Mouse (Mus musculus): ENCODE results near the gene Ctsf. TPM values are rescaled to one million over a fixed set of nuclear protein-coding genes. Genes with fewer than 3 reads are reported as not detected.

Ctsf gene
- 112 TPM for polyA plus RNA-seq (2014; fragmentation: Illumina TruSeq; extraction: RNeasy Lipid Tissue Mini Kit (QIAGEN cat#74804); ENCODE audit: low read depth, low replicate concordance)

DNA sequence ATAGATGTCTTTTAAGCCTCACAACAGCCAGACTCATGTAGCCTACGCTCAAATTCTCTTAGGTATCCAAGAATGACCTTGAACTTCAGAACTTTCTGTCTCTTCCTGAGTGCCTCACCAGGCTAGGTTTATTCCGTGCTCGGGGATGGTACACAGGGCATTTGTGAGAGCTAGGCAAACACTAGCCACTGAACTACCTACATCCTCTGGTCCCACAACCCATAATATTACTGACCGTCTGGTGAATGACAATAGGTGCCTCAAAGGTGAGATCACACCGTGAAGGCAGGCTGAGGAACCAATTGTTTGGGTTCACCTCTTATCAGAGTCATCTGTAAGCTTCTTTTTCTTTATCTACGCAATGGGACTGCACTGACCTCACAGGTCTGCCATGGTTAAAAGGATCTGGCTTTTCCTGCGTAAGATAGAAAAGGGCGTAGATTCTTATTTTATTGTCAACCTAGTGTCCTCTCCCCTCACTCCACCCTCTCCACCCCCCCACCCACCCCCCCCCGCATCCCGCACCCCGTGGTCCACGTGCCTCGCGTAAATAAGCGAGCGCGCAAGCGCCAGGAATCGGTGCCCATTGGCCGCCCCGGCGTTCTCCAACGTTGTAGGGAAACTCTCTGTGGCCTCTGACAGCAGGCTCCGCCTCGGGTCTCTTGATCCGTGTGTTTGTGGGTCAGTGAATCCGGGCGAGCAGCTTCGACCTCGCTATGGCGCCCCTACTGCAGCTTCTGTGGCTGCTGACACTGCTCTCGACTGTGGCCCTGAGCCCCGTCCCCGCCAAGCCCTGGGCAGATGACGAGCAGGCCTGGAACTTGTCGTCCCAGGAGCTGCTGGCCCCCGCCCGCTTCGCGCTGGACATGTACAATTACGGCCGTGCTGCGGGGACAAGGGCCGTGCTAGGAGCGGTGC lies at the start of gene Ctsf:
Gene Ctsf (plus strand): TSS at position 579 of the 918 bp plus-strand sequence.

DNA sequence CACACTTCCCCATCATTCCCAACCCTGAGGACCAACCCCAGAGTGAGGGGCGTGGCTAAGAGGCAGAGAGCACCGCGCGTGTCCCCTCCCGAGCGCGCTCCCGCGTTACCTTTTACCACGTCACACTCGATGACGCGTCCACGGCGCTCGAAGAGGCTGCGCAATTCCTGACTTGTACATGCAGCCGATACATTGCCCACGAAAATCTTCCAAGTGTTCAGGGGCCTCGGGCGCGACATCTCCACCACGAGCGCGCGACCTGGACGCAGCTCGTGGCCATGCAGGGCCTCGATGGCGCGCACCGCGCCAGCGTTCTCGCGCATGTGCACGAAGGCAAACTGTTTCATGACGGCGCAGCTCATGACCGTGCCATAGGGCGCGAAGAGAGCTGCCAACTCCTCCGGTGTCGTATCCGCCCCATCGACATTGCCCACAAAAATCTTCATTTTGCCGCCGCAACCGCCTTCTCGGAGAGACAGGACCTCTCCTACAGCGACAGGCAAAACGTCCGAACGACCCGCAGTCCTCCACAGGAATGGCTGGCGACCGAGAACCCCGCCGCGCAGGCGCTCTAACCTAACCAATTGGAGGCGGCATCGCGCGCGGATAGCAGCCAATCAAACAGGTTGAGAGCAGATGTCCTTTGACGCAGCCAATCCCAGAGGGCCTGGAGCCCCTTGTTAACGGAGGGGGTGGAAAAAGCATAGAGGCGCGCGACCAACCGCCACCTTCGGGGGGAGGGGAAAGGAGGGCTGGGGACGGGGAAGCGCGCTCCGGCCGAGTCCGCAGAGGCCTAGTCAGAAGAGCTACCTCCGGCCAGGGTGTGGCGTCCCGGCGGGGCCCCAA lies 43.6 kb upstream of the Ctsf start, which contains the start of the genes Gm21992 and Rbm14:
Gene Gm21992 (minus strand): TSS at position 550 of the 846 bp plus-strand sequence.
Gene Rbm14 (minus strand): TSS at position 572 of the 846 bp plus-strand sequence.

DNA sequence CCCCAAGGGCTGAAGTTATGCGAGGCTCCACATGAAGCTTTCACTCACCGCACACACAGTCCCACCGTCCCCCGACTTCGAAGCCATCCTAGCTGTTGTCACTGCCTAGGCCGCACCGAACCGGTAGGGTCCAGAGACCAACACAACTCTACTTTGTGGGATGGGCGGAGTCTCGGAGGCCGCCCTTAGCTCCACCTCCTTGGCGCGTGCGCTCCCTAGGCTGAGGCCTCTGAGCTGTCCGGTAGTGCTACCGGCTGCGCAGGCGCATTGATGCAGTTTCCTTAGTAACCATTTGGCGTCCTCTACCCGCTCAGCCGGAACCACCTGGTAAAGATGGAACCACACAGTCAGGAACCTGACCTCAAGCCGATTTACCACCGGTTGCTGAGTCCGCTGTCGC lies 15.8 kb upstream of the Ctsf start, which contains the start of the genes Ccs and Ccdc87:
Gene Ccs (minus strand): TSS at position 184 of the 400 bp plus-strand sequence.
Gene Ccdc87 (plus strand): TSS at position 218 of the 400 bp plus-strand sequence.

DNA sequence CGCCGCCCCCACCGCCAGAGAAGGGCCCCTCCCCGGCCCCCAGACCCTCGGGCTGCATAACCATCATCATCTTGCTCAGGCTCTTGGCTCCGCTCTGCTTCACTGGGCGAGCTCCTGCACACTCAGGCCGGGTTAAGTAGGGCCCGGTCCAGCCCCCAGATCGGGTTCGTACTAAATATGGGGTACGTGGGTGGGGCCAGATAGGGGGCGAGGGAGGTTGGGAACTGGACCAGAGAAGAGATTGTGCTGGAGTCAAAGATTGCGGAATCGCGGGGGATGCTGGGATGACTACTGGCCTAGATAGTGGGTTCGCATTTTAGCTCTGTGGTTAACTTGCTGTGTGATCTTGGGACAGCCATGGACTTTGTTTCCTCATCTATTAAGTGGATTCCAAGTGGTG lies 22.9 kb downstream of the Ctsf start, which contains the start of gene Actn3:
Gene Actn3 (minus strand): TSS at position 125 of the 400 bp plus-strand sequence.

DNA sequence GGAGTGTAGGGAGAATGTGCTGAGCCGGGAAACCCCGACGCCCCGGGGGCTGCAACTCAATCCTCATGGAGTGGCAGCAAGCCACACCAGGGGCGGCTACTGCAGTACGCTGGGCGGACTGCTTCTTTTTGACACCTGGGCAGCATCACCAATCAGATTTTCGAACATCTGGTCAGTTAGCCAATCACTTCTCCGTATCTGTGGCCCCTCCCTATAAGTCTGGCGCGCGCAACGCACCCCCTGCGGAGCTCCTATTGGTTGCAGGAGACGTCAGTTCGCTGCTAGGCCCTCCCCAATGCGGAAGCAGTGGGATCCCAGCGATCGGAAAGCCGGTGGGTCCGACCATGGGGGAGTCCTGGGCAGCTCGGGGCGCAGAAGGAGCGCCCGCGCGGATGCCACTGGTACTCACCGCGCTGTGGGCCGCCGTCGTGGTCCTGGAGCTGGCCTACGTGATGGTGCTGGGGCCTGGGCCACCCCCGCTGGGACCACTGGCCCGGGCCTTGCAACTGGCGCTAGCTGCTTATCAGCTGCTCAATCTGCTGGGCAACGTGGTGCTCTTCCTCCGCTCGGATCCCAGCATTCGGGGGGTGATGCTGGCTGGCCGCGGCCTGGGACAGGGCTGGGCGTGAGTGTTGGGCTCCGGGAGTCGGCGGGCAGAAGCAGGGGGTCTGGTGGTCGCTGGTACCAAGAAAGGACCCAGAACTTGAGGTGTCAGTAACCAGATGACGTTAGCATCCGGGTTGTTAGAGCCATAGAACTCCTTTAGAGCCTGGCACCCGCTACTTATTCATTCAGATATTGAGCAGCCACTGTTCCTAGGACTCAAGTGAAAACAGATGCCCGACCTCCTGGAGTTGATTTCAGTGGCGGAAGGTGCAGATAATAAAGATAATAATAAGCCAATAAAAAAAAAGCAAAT lies 23.7 kb downstream of the Ctsf start, which contains the start of gene Zdhhc24:
Gene Zdhhc24 (plus strand): TSS at position 264 of the 919 bp plus-strand sequence.

DNA sequence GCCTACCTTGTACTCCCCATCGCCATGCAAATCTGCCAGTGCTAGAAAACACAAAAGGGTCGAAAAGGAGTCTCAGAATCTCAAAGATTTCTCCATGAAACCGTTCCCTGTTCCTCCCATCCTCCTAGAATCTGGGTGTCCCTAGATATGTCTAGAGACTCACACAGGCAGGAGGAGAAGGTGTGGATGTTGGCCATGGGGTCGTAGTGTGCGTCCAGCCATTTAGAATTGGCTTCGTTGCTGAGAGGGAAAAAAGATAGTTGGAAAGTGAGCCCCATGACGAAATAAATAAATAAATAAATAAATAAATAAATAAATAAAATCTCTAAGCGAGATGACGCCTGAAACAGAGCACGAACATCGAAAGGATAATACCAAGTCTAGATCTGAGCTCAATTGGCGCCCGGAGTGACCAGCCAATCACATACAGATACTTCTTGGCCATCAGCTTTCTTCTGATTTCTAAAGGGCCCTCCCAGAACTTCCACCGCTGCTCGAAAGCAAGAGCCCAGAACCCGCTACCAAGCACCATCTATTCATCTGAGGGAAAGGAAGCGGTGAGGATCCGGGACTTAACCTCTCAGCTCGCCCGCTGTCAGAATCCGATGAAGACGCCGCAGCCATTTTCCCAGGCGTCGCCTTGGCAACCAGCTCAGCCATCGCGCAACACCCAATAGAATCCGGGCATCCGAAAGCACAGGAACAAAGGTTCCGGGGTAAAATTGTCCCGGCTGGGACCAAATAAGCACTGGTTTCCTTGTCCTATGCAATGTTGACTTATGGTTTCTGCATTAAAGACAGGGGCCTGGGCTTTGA lies 51.3 kb downstream of the Ctsf start, which contains the start of gene Bbs1:
Gene Bbs1 (minus strand): TSS at position 650 of the 816 bp plus-strand sequence.

Other genes starting within 250 kb of the Ctsf start
- not detected for gene Lrfn4, start 239.5 kb upstream of the Ctsf start, polyA plus RNA-seq (2014; fragmentation: Illumina TruSeq; extraction: RNeasy Lipid Tissue Mini Kit (QIAGEN cat#74804); ENCODE audit: low read depth, low replicate concordance)
- 3.0 TPM for gene Rce1, start 229.5 kb upstream of the Ctsf start, polyA plus RNA-seq (2014; fragmentation: Illumina TruSeq; extraction: RNeasy Lipid Tissue Mini Kit (QIAGEN cat#74804); ENCODE audit: low read depth, low replicate concordance)
- gene Gm960, start 156.5 kb upstream of the Ctsf start, polyA plus RNA-seq (2014; fragmentation: Illumina TruSeq; extraction: RNeasy Lipid Tissue Mini Kit (QIAGEN cat#74804); ENCODE audit: low read depth, low replicate concordance) = not detected
- gene Sptbn2, start 144.0 kb upstream of the Ctsf start, polyA plus RNA-seq (2014; fragmentation: Illumina TruSeq; extraction: RNeasy Lipid Tissue Mini Kit (QIAGEN cat#74804); ENCODE audit: low read depth, low replicate concordance) = not detected
- 20.7 TPM for gene Rbm4b, start 98.6 kb upstream of the Ctsf start, polyA plus RNA-seq (2014; fragmentation: Illumina TruSeq; extraction: RNeasy Lipid Tissue Mini Kit (QIAGEN cat#74804); ENCODE audit: low read depth, low replicate concordance)
- 13.5 TPM for gene Rbm4, start 61.2 kb upstream of the Ctsf start, polyA plus RNA-seq (2014; fragmentation: Illumina TruSeq; extraction: RNeasy Lipid Tissue Mini Kit (QIAGEN cat#74804); ENCODE audit: low read depth, low replicate concordance)
- gene Gm21992, start 43.5 kb upstream of the Ctsf start, polyA plus RNA-seq (2014; fragmentation: Illumina TruSeq; extraction: RNeasy Lipid Tissue Mini Kit (QIAGEN cat#74804); ENCODE audit: low read depth, low replicate concordance) = 1.9 TPM
- gene Rbm14, start 43.5 kb upstream of the Ctsf start, polyA plus RNA-seq (2014; fragmentation: Illumina TruSeq; extraction: RNeasy Lipid Tissue Mini Kit (QIAGEN cat#74804); ENCODE audit: low read depth, low replicate concordance) = 6.0 TPM
- 1.8 TPM for gene Ccs, start 15.8 kb upstream of the Ctsf start, polyA plus RNA-seq (2014; fragmentation: Illumina TruSeq; extraction: RNeasy Lipid Tissue Mini Kit (QIAGEN cat#74804); ENCODE audit: low read depth, low replicate concordance)
- not detected for gene Ccdc87, start 15.8 kb upstream of the Ctsf start, polyA plus RNA-seq (2014; fragmentation: Illumina TruSeq; extraction: RNeasy Lipid Tissue Mini Kit (QIAGEN cat#74804); ENCODE audit: low read depth, low replicate concordance)
- gene Actn3, start 22.8 kb downstream of the Ctsf start, polyA plus RNA-seq (2014; fragmentation: Illumina TruSeq; extraction: RNeasy Lipid Tissue Mini Kit (QIAGEN cat#74804); ENCODE audit: low read depth, low replicate concordance) = 2.0 TPM
- 38.0 TPM for gene Zdhhc24, start 23.5 kb downstream of the Ctsf start, polyA plus RNA-seq (2014; fragmentation: Illumina TruSeq; extraction: RNeasy Lipid Tissue Mini Kit (QIAGEN cat#74804); ENCODE audit: low read depth, low replicate concordance)
- gene Bbs1, start 51.5 kb downstream of the Ctsf start, polyA plus RNA-seq (2014; fragmentation: Illumina TruSeq; extraction: RNeasy Lipid Tissue Mini Kit (QIAGEN cat#74804); ENCODE audit: low read depth, low replicate concordance) = 4.8 TPM
- 4.0 TPM for gene Dpp3, start 73.2 kb downstream of the Ctsf start, polyA plus RNA-seq (2014; fragmentation: Illumina TruSeq; extraction: RNeasy Lipid Tissue Mini Kit (QIAGEN cat#74804); ENCODE audit: low read depth, low replicate concordance)
- 4.0 TPM for gene Peli3, start 88.0 kb downstream of the Ctsf start, polyA plus RNA-seq (2014; fragmentation: Illumina TruSeq; extraction: RNeasy Lipid Tissue Mini Kit (QIAGEN cat#74804); ENCODE audit: low read depth, low replicate concordance)
- gene Mrpl11, start 107.0 kb downstream of the Ctsf start, polyA plus RNA-seq (2014; fragmentation: Illumina TruSeq; extraction: RNeasy Lipid Tissue Mini Kit (QIAGEN cat#74804); ENCODE audit: low read depth, low replicate concordance) = 25.5 TPM
- not detected for gene Npas4, start 135.2 kb downstream of the Ctsf start, polyA plus RNA-seq (2014; fragmentation: Illumina TruSeq; extraction: RNeasy Lipid Tissue Mini Kit (QIAGEN cat#74804); ENCODE audit: low read depth, low replicate concordance)
- gene Slc29a2, start 168.7 kb downstream of the Ctsf start, polyA plus RNA-seq (2014; fragmentation: Illumina TruSeq; extraction: RNeasy Lipid Tissue Mini Kit (QIAGEN cat#74804); ENCODE audit: low read depth, low replicate concordance) = not detected
- 27.2 TPM for gene B4gat1, start 183.7 kb downstream of the Ctsf start, polyA plus RNA-seq (2014; fragmentation: Illumina TruSeq; extraction: RNeasy Lipid Tissue Mini Kit (QIAGEN cat#74804); ENCODE audit: low read depth, low replicate concordance)
- gene AC124502.3, start 183.8 kb downstream of the Ctsf start, polyA plus RNA-seq (2014; fragmentation: Illumina TruSeq; extraction: RNeasy Lipid Tissue Mini Kit (QIAGEN cat#74804); ENCODE audit: low read depth, low replicate concordance) = 1.1 TPM
- gene Brms1, start 186.2 kb downstream of the Ctsf start, polyA plus RNA-seq (2014; fragmentation: Illumina TruSeq; extraction: RNeasy Lipid Tissue Mini Kit (QIAGEN cat#74804); ENCODE audit: low read depth, low replicate concordance) = not detected
- gene Rin1, start 195.4 kb downstream of the Ctsf start, polyA plus RNA-seq (2014; fragmentation: Illumina TruSeq; extraction: RNeasy Lipid Tissue Mini Kit (QIAGEN cat#74804); ENCODE audit: low read depth, low replicate concordance) = 0.23 TPM
- 0.41 TPM for gene Cd248, start 212.9 kb downstream of the Ctsf start, polyA plus RNA-seq (2014; fragmentation: Illumina TruSeq; extraction: RNeasy Lipid Tissue Mini Kit (QIAGEN cat#74804); ENCODE audit: low read depth, low replicate concordance)
- gene Tmem151a, start 230.4 kb downstream of the Ctsf start, polyA plus RNA-seq (2014; fragmentation: Illumina TruSeq; extraction: RNeasy Lipid Tissue Mini Kit (QIAGEN cat#74804); ENCODE audit: low read depth, low replicate concordance) = not detected
- gene Yif1a, start 233.4 kb downstream of the Ctsf start, polyA plus RNA-seq (2014; fragmentation: Illumina TruSeq; extraction: RNeasy Lipid Tissue Mini Kit (QIAGEN cat#74804); ENCODE audit: low read depth, low replicate concordance) = 23.0 TPM
- gene Cnih2, start 243.4 kb downstream of the Ctsf start, polyA plus RNA-seq (2014; fragmentation: Illumina TruSeq; extraction: RNeasy Lipid Tissue Mini Kit (QIAGEN cat#74804); ENCODE audit: low read depth, low replicate concordance) = not detected